Mouse (Mus musculus): ENCODE measurements around the gene Gm49361. TPM values are rescaled to one million over a fixed set of nuclear protein-coding genes. Genes with fewer than 3 reads are reported as not detected.

Gm49361 gene
- total and polyA plus RNA-seq, 2 experiments from 2014 or later: not detected

DNA sequence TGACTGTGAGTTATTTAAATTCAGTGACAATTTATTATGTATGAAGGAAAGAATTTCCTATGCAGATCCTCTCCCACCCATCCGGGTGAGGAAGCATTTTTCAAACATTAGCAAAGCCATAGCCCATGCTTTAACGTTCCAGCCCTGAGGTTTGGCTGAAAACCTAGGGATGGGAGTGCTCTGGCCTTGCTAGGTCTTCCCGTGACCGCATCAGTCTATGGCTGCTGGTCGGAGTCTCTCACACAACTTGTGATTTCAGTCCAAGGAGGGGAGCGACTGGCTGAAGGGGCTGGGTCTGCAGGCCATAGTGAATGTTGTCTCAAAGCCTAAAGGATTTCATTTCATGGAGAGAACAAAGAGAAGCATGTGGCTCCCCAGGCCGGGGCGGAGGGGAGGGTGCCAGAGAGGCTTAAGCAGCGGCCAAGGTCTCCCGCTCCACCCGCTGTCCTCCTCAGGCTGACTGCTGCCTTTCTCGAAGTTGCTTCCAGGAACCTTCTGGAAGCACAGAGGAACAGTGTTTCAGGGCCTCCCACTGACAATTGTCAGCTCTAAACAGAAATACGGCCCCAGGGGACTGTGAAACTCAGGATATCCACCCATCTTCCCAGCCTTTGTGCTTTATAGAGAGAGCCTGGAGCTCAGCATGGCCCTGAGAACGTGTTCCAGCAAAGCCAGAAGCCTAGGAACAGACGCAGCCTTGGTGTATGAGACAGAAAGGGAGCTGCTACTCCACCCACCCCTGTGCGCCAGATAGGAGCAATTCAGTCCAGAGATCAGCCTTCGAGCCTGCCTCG lies 38.6 kb downstream of the Gm49361 start:
- DNase-seq (ENCODE audit: low spot score) (peak; percentile 28), ATAC-seq (ENCODE audit: insufficient read depth, low read depth) (peak; percentile 33; the same call in 1 of the 2 replicates)
- Histone ChIP-seq H3K9ac (replicated peaks; ENCODE audit: low read depth, low read length) (no peak overlapping the region), H3K27me3 (ENCODE audit: control insufficient read depth, insufficient read depth, low read length) (no peaks in the 10 kb centered on the region), H3K9me3 (replicated peaks; ENCODE audit: control insufficient read depth, low read length) (no peaks in the 10 kb centered on the region), H3K27ac (ENCODE audit: low read depth) (peak overlapping the region; percentile 86), H3K36me3 (replicated peaks; ENCODE audit: control insufficient read depth, insufficient read depth, low read length) (peaks cover 26% of the 10 kb centered on the region), H3K4me3 (ENCODE audit: low read depth, low read length) (no peak overlapping the region), H3K4me2 (ENCODE audit: low read depth, low read length) (peak overlapping the region; percentile 24; the same call in 1 of the 2 replicates), H3K4me1 (ENCODE audit: control insufficient read depth, insufficient read depth) (peaks cover 36% of the 10 kb centered on the region)
- TF ChIP-seq CTCF (IDR thresholded peaks at IDR 0.05; ENCODE audit: low read depth) (no peak), EP300 (IDR thresholded peaks at IDR 0.05; ENCODE audit: low read depth) (no peak)
- WGBS: 53% methylated on average over 18 of the region's 18 CpGs

DNA sequence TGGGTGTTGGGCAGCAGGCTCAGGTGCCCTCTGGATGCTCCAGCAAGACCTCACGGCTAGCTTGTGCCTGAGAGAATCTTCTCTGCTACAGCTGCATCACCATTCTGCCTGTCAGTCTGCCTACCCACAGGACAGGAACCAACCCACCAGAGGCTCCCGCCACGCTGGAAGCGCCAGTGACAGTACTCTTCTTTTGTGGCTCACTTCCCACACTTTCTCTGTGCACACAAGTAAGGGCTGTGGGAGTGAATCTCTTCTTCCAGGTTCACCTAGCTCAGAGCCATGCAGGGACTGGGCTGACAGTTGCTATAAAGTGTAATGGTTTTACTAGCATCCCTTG lies 39.2 kb downstream of the Gm49361 start:
- ATAC-seq (ENCODE audit: insufficient read depth, low read depth): no peak
- Histone ChIP-seq H3K9ac (replicated peaks; ENCODE audit: low read depth, low read length) (no peak overlapping the region), H3K27ac (ENCODE audit: low read depth) (peak overlapping the region; percentile 86), H3K4me3 (ENCODE audit: low read depth, low read length) (no peak overlapping the region), H3K36me3 (replicated peaks; ENCODE audit: control insufficient read depth, insufficient read depth, low read length) (peaks cover 31% of the 10 kb centered on the region), H3K4me2 (ENCODE audit: low read depth, low read length) (no peak overlapping the region), H3K4me1 (ENCODE audit: control insufficient read depth, insufficient read depth) (peaks cover 36% of the 10 kb centered on the region), H3K9me3 (replicated peaks; ENCODE audit: control insufficient read depth, low read length) (no peaks in the 10 kb centered on the region), H3K27me3 (ENCODE audit: control insufficient read depth, insufficient read depth, low read length) (no peaks in the 10 kb centered on the region)
- WGBS: 73% methylated on average over 4 of the region's 4 CpGs
- TF ChIP-seq EP300 (IDR thresholded peaks at IDR 0.05; ENCODE audit: low read depth): no peak
- TF ChIP-seq CTCF (IDR thresholded peaks at IDR 0.05; ENCODE audit: low read depth): no peak
- no peak for DNase-seq (ENCODE audit: low spot score)

DNA sequence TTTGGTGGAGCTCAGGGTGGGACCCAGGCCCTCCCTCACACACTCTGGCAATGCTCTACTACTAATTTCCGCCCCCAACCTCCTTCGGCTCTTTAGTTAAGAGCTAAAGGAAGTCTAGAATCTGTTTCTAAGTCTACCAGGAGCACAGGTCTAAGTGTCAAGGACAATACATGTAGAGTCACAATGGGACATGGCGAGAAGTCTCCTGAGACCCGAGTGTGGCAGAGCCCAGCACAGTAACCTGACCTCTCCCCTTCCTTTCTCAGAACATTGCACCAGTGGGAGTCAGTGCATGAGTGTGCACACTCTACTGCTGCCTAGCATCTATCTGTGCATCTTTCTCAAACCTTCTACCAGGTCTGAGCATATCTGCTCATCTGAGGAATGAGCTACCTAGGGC lies 40.1 kb downstream of the Gm49361 start:
- Histone ChIP-seq H3K4me2 (ENCODE audit: low read depth, low read length) (no peak overlapping the region), H3K9ac (replicated peaks; ENCODE audit: low read depth, low read length) (no peak overlapping the region), H3K4me1 (ENCODE audit: control insufficient read depth, insufficient read depth) (peaks cover 36% of the 10 kb centered on the region), H3K4me3 (ENCODE audit: low read depth, low read length) (no peak overlapping the region), H3K27me3 (ENCODE audit: control insufficient read depth, insufficient read depth, low read length) (no peaks in the 10 kb centered on the region), H3K9me3 (replicated peaks; ENCODE audit: control insufficient read depth, low read length) (no peaks in the 10 kb centered on the region), H3K27ac (ENCODE audit: low read depth) (peak overlapping the region; percentile 86; the same call in 1 of the 2 replicates), H3K36me3 (replicated peaks; ENCODE audit: control insufficient read depth, insufficient read depth, low read length) (peaks cover 34% of the 10 kb centered on the region)
- DNase-seq (ENCODE audit: low spot score) (no peak), ATAC-seq (ENCODE audit: insufficient read depth, low read depth) (no peak)
- WGBS: 73% methylated on average over 4 of the region's 4 CpGs
- TF ChIP-seq EP300 (IDR thresholded peaks at IDR 0.05; ENCODE audit: low read depth): no peak
- no peak for TF ChIP-seq CTCF (IDR thresholded peaks at IDR 0.05; ENCODE audit: low read depth)

DNA sequence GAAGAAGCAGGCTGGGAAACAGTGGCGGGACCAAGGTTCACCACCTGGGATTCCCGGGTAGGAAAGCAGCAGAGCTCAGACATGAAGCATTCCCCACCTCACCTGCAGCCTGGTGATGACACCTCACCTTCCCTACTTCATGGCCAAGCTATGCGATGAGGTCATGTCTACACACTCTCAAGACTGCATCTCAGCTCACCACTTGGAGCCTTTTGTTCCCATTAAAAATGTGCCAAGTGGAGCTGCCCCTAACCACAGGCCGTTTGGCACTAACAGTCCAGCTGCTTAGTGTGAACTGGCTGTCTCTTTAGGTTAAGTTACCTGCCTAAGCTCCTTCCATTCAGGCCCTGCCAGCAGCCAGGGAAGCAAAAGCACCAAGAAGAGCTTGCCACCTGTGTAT lies 40.8 kb downstream of the Gm49361 start:
- no peak overlapping the region for H3K27ac ChIP-seq (ENCODE audit: low read depth)
- ATAC-seq (ENCODE audit: insufficient read depth, low read depth): no peak
- no peaks in the 10 kb centered on the region for H3K27me3 ChIP-seq (ENCODE audit: control insufficient read depth, insufficient read depth, low read length)
- peaks cover 36% of the 10 kb centered on the region for H3K4me1 ChIP-seq (ENCODE audit: control insufficient read depth, insufficient read depth)
- WGBS: 76% methylated on average over 4 of the region's 4 CpGs
- H3K9me3 ChIP-seq (replicated peaks; ENCODE audit: control insufficient read depth, low read length): no peaks in the 10 kb centered on the region
- no peak overlapping the region for H3K4me3 ChIP-seq (ENCODE audit: low read depth, low read length)
- DNase-seq (ENCODE audit: low spot score): no peak
- H3K36me3 ChIP-seq (replicated peaks; ENCODE audit: control insufficient read depth, insufficient read depth, low read length): peaks cover 41% of the 10 kb centered on the region
- TF ChIP-seq EP300 (IDR thresholded peaks at IDR 0.05; ENCODE audit: low read depth) (no peak), CTCF (IDR thresholded peaks at IDR 0.05; ENCODE audit: low read depth) (no peak)
- H3K9ac ChIP-seq (replicated peaks; ENCODE audit: low read depth, low read length): no peak overlapping the region
- no peak overlapping the region for H3K4me2 ChIP-seq (ENCODE audit: low read depth, low read length)

DNA sequence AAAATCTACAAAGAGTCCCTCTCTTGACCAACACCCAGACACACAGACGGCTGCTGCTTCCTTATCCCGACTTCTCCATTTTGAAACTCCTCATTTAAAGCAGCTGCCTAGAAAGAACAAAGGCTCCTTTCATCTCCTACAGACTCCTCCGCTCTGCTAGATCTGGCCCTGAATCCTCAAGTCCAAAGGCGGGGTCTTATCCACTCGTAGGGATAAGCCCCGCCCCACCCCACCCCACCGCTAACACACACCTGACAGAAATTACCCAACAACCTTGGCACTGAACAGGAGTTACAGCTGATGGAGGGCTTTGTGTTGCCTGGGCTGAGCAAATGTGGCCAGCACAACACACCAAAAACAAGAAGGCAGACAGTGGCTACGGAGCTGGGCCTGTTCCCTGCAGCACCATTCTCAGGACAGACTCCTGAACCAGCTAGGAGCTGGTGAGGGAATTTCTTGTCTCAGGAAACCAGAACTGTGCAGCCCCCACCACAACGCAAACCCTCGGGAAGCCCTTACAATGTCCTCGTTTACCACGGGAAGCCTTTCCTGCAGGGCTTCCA lies 43.9 kb downstream of the Gm49361 start:
- ATAC-seq (ENCODE audit: insufficient read depth, low read depth) (no peak; the same call in 1 of the 2 replicates), DNase-seq (ENCODE audit: low spot score) (no peak)
- H3K9me3 ChIP-seq (replicated peaks; ENCODE audit: control insufficient read depth, low read length): no peaks in the 10 kb centered on the region
- peaks cover 8% of the 10 kb centered on the region; the same call in 1 of the 2 replicates for H3K4me1 ChIP-seq (ENCODE audit: control insufficient read depth, insufficient read depth)
- TF ChIP-seq EP300 (IDR thresholded peaks at IDR 0.05; ENCODE audit: low read depth) (no peak), CTCF (IDR thresholded peaks at IDR 0.05; ENCODE audit: low read depth) (no peak)
- WGBS: 74% methylated on average over 12 of the region's 12 CpGs
- H3K27me3 ChIP-seq (ENCODE audit: control insufficient read depth, insufficient read depth, low read length): no peaks in the 10 kb centered on the region
- H3K36me3 ChIP-seq (replicated peaks; ENCODE audit: control insufficient read depth, insufficient read depth, low read length): peaks cover 65% of the 10 kb centered on the region
- no peak overlapping the region for H3K9ac ChIP-seq (replicated peaks; ENCODE audit: low read depth, low read length)
- no peak overlapping the region for H3K4me2 ChIP-seq (ENCODE audit: low read depth, low read length)
- H3K27ac ChIP-seq (ENCODE audit: low read depth): peak overlapping the region; percentile 25; the same call in 1 of the 2 replicates
- no peak overlapping the region for H3K4me3 ChIP-seq (ENCODE audit: low read depth, low read length)
